Mouse (Mus musculus) testis, adult 2 months (tissue): ENCODE data around the gene Slc12a8. TPM values are rescaled to one million over a fixed set of nuclear protein-coding genes. Genes with fewer than 3 reads are reported as not detected.

Source experiments
- H3K27ac ChIP-seq: fragments of 200-500 bp; 2 replicates; pipeline ENCODE4 v1.5.1; 2012; ENCODE audit warnings: low read depth, low read length; ENCODE audit not compliant: control insufficient read depth, insufficient read depth
- H3K27me3 ChIP-seq: fragments of 200-500 bp; 2 replicates; pipeline ENCODE4 v1.6.1; 2012; ENCODE audit warnings: mild to moderate bottlenecking, low read length, moderate library complexity; ENCODE audit not compliant: control insufficient read depth, insufficient read depth
- H3K36me3 ChIP-seq: fragments of 200-500 bp; 2 replicates; pipeline ENCODE4 v1.6.1; 2012; ENCODE audit warnings: mild to moderate bottlenecking, low read length; ENCODE audit not compliant: control insufficient read depth, insufficient read depth
- H3K4me1 ChIP-seq: fragments of 200-500 bp; 2 replicates; pipeline ENCODE4 v1.6.1; 2012; ENCODE audit warnings: low read length; ENCODE audit not compliant: control insufficient read depth, insufficient read depth
- H3K4me3 ChIP-seq: fragments of 200-500 bp; 2 replicates; pipeline ENCODE4 v1.5.1; 2012; ENCODE audit warnings: low read depth, mild to moderate bottlenecking, low read length, moderate library complexity, mixed read lengths; ENCODE audit not compliant: control insufficient read depth
- CTCF ChIP-seq: fragments of 200-500 bp; IDR thresholded peaks from 2 replicates; pipeline ENCODE4 v1.5.1; 2012; ENCODE audit warnings: low read depth, mild to moderate bottlenecking, inconsistent platforms, low read length, moderate library complexity; ENCODE audit not compliant: control insufficient read depth, insufficient read depth, insufficient replicate concordance
- POLR2A ChIP-seq: fragments of 200-500 bp; IDR thresholded peaks from 2 replicates; pipeline ENCODE4 v1.6.1; 2012; ENCODE audit warnings: low read depth, mild to moderate bottlenecking, inconsistent platforms, low read length, moderate library complexity; ENCODE audit not compliant: control insufficient read depth
- polyA plus RNA-seq: library from polyadenylated mRNA; depleted of rRNA; stranded (reverse); fragments of >200 nt; gene quantifications from 2 replicates; pipeline ENCODE4 v1.2.3, GENCODE M21; 2012

The Slc12a8 gene
- polyA plus RNA-seq, 1 experiment: 5.7 TPM

DNA sequence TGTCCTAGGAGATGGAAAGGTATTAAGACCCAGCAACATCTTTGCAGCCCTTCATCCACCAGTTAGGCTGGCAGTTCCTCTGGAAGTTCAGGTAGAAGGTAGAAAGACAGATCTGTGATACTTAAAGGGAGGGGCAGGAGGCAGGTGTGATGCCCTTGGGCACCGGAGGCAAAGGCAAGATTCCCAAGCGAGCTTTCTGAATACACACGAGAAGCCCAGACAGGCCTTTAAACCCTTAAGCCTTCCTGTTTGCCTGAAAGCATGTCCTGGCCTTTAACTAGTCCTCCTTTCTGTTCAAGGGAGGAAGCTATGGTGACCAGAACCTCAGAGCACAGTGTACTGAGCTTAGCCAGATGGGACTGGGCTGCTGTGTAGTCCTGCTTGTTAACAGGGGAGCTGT is 165.5 kb downstream of the Slc12a8 start:
- peak overlapping the region; percentile 77 for H3K27ac ChIP-seq
- H3K36me3 ChIP-seq: no peaks in the 10 kb centered on the region
- peaks cover 9% of the 10 kb centered on the region for H3K4me1 ChIP-seq
- TF ChIP-seq POLR2A (no peak), CTCF (no peak)
- no peaks in the 10 kb centered on the region for H3K27me3 ChIP-seq
- no peak overlapping the region for H3K4me3 ChIP-seq

DNA sequence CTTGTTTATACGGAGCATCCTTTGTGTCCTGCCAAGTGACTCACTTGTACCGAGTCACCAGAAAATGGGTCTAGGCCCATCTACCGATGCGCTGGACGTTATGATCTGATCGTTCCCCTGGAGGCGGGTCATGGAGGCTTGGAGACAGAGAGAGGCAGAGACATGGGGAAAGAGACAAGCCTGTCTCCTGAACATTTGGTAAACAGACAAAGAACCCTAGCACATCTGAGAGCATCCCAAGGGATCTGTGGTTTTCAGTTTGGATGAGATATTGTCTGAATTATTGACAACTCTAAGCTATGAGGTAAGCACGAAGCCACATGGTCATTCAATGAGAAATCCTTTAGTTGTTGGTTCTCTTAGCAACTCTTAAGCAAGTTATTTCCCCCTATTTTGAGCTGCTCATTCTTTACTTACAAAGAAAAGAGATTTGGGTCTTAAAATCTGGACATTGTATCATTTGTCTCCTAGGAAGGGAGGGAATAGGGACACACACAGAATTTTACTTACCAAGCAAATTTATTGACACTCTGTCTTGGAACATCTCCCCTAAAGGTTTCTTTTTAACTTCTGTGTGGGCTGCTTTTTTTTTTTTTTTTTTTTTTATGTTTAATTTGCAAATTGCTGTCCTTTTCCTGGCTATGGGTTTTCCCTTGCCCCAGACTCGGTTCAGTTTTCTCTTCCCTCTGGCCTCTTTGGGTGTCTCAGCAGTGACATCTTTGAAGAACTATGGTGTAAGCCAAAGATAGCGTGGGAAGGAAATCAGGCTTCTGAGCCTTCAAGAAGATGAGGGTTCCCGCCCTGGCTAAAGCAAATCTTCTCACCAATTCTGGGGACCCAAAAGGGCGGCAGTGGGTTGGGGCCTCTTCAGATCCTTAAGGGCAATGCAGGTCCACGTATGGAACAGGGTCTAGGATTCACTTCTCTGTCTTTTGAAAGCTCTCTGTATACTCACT is 166.4 kb downstream of the Slc12a8 start:
- H3K4me1 ChIP-seq: peaks cover 9% of the 10 kb centered on the region
- H3K36me3 ChIP-seq: no peaks in the 10 kb centered on the region
- no peak for TF ChIP-seq CTCF
- TF ChIP-seq POLR2A: no peak
- peak overlapping the region; percentile 84; the same call in 1 of the 2 replicates for H3K4me3 ChIP-seq
- peak overlapping the region; percentile 77 for H3K27ac ChIP-seq
- H3K27me3 ChIP-seq: no peaks in the 10 kb centered on the region

DNA sequence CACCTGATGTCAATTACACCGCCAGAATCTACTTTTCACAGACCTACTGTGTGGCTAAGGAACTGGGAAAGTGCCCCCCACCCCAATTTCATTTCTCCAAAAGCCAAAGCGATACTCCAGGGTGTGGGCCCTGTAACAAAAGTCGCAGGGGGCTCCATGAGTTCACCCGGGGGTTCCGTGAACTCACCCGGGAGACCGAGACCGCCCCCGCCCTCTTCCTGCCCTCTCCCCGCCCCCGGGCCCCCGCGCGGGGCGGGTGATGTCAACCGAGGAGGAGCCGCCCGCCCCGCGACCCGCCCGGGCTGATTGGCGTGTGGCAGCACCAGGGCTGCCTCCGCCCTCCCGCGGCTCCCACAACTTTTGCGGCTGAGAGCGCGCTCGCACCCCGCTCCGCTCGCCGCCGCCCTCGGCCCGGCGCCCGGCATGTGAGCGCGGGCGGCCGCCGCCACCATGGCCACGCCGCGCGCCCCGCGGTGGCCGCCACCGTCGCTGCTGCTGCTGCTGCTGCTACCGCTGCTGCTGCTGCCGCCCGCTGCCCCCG is 167.1 kb downstream of the Slc12a8 start, which contains the start of gene Heg1:
TSS of gene Heg1 (plus strand) at position 209 of the 541 bp plus-strand sequence.
- Histone ChIP-seq H3K4me1 (peaks cover 9% of the 10 kb centered on the region), H3K36me3 (no peaks in the 10 kb centered on the region)
- TF ChIP-seq CTCF (no peak), POLR2A (no peak)

DNA sequence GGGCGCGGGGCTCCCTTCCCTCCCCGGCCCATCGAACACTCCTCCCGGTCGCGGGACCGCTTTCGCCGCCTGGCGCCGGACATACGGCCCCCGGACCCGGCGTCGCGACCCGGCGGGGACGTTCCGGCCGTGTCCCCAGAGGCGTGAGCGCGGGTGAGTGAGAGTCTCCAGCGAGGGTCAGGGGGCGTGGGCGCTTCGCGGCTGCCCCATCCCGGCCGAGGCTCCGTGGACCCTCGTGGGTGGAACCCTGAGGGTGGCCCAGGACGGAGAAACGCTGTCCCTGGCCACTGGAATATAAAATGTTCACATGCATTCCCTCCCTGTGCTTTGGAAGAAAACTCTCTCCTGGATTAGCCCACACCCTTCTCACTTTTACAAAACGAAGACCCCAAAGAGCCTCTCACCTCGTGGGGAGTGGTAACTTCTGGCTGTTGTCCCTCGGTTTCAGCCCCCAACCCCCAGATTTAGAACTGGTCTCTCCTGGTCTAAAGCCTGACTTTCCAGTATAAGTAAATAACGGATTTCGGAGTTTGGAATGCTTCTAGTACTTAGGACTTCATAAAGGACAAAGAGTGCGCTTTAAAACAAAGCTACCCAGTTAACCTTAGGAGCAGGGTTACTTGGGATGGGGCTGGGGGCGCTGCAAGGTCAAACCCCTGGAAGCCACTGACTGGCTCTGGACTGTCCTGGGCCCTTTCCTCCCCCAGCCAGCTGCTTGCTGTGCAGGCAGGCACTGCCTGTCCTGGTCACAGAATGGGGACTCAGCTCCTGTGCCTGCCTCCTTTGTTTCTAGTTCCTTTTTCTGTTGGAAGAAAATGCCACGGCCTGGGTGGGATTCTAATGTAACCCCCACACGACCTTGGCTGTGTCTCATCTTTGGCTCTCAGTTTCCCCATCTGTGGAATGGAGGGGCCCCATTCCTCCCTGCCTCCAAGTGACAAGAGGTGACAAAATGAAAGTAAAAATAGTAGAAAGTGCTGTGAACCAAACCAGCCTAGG is 167.9 kb downstream of the Slc12a8 start:
- H3K4me3 ChIP-seq: peak overlapping the region; percentile 84
- H3K27ac ChIP-seq: peak overlapping the region; percentile 77
- no peak for TF ChIP-seq CTCF
- TF ChIP-seq POLR2A: no peak
- H3K36me3 ChIP-seq: no peaks in the 10 kb centered on the region
- H3K27me3 ChIP-seq: no peaks in the 10 kb centered on the region
- peaks cover 9% of the 10 kb centered on the region for H3K4me1 ChIP-seq

More for the DNA sequence above, 167.1 kb downstream of the Slc12a8 start, which contains the start of gene Heg1:
- H3K27me3 ChIP-seq: no peaks in the 10 kb centered on the region
- peak within 1 kb of the TSS; percentile 77 for H3K27ac ChIP-seq
- H3K4me3 ChIP-seq: peak within 1 kb of the TSS; percentile 84

DNA sequence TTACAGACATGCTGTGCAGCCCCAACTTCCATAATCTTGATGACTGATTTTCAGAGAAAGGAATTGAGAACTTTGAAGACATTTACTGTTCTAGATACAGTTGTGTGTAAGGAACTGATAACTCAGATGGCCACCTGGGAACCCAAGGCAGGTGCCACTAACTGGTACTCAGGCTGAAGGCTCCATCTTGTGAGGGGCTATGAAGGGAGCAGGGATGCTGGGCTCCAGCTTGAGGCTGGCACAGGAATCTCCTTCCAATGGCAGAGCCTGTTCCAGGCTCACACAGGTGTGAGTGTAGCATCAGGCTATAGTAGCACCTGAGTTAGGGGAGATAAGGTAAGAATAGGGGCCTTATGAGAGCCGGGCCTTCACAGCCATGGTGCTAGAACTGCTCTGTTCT is 168.9 kb downstream of the Slc12a8 start:
- H3K4me3 ChIP-seq: peak overlapping the region; percentile 84
- TF ChIP-seq POLR2A: no peak
- no peak for TF ChIP-seq CTCF
- no peaks in the 10 kb centered on the region for H3K36me3 ChIP-seq
- H3K27ac ChIP-seq: peak overlapping the region; percentile 57
- peaks cover 9% of the 10 kb centered on the region for H3K4me1 ChIP-seq
- no peaks in the 10 kb centered on the region for H3K27me3 ChIP-seq

DNA sequence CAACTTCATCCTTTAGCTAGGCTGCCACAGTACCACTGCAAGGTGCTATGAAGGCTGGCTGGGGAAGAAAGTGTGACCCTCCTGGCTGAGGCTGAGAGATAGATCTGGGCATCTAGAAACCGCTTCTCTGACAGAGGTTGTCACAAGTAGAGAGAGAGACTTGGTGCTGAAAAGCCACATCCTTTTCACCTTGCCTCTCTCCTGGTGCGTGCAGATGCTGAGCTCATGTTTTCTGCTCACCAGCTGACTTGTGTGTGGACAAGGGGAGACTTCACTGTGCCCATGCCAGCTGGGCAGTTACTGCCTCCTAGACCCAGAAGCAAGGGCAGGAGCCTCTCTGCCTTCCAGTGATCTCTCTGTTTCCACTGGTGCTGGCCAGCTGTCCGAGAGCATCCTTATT is 170.6 kb downstream of the Slc12a8 start:
- peaks cover 8% of the 10 kb centered on the region for H3K4me1 ChIP-seq
- H3K27ac ChIP-seq: peak overlapping the region; percentile 51; the same call in 1 of the 2 replicates
- no peak overlapping the region for H3K4me3 ChIP-seq
- H3K36me3 ChIP-seq: no peaks in the 10 kb centered on the region
- TF ChIP-seq POLR2A (no peak), CTCF (no peak)
- H3K27me3 ChIP-seq: no peaks in the 10 kb centered on the region
